Mouse (Mus musculus) hindbrain, embryonic 12.5 days (tissue): ENCODE measurements around the gene Lhfpl3. TPM values are rescaled to one million over a fixed set of nuclear protein-coding genes. Genes with fewer than 3 reads are reported as not detected.

Experiments used
- ATAC-seq: fragments of 200-750 bp; cut with Nextera tagmentation; 2 replicates; pipeline ENCODE4 v1.8.0; 2017; ENCODE audit warnings: moderate TSS enrichment; ENCODE audit not compliant: low FRiP score
- H3K27ac ChIP-seq: fragments of 300-500 bp; sonication (generic); 2 replicates; pipeline ENCODE4 v1.5.1; 2016; ENCODE audit warnings: mild to moderate bottlenecking
- H3K27me3 ChIP-seq: fragments of 300-500 bp; sonication (generic); 2 replicates; pipeline ENCODE4 v1.6.1; 2016; ENCODE audit warnings: mild to moderate bottlenecking
- H3K36me3 ChIP-seq: fragments of 300-500 bp; sonication (generic); 2 replicates; pipeline ENCODE4 v1.6.1; 2016; ENCODE audit warnings: mild to moderate bottlenecking
- H3K4me1 ChIP-seq: fragments of 300-500 bp; sonication (generic); 2 replicates; pipeline ENCODE4 v1.6.1; 2016
- H3K4me2 ChIP-seq: fragments of 300-500 bp; sonication (generic); replicated peaks from 2 replicates; pipeline ENCODE4 v1.6.1; 2016; ENCODE audit warnings: mild to moderate bottlenecking
- H3K4me3 ChIP-seq: fragments of 300-500 bp; sonication (generic); 2 replicates; pipeline ENCODE4 v1.5.1; 2016; ENCODE audit warnings: mild to moderate bottlenecking
- H3K9ac ChIP-seq: fragments of 300-500 bp; sonication (generic); 2 replicates; pipeline ENCODE4 v1.6.1; 2016; ENCODE audit warnings: mild to moderate bottlenecking, moderate library complexity
- H3K9me3 ChIP-seq: fragments of 300-500 bp; sonication (generic); replicated peaks from 2 replicates; pipeline ENCODE4 v1.6.1; 2016; ENCODE audit warnings: mild to moderate bottlenecking
- WGBS: fragments of 180-500 bp; shearing (Covaris S2); methylation state at CpG from one replicate; pipeline ENCODE4 v1.1.7; 2016; 5-methylcytosine and 5-hydroxymethylcytosine counted together
- microRNA-seq: library from miRNA; unstranded; fragments of <30 nt; microRNA quantifications from one replicate; pipeline ENCODE4, GENCODE M21; 2017
- polyA plus RNA-seq: library from polyadenylated mRNA; unstranded; fragments of >200 nt; fragmentation: Nextera tagmentation; extraction: Ambion mirVana; gene quantifications from 2 replicates; pipeline ENCODE4 v1.2.1, GENCODE M21; 2016

Lhfpl3 gene
- polyA plus RNA-seq, 1 experiment from 2014 or later, result 2.6 TPM

DNA sequence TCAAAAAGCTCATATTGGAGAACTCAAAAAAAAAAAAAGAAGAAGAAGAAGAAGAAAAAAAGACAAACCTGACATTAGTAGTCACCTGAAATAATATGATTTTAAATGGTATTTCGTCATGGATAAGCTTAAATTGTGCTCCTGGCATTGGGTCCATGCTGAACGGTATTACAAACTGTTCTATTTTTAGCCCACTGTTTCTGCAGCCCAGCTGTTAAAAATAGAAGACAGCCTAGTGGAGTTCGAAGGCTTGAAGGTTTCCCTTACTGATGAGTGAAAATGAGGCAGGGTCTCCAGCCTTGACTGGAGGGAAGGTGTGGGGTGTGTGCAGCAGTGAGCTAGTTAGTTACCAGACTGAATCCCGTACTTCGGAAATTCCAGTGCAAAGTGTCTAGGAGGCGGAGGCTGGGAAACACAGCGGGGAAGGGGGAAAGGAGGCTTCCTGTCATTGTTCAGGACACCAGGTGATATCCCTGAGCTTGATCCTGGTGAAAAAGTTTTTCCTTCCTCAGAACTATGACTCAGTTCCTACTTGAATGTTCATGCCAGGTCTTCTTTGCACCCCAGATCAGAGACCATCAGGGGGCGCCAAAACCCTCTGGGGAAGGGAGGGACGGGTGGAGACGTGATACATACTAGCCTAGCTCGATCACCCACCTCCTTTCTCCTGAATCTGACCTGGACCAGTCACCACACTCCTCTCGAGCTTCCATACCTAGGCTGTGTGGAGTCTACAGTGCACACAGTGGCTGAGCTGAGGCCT, 505.8 kb downstream of the Lhfpl3 start:
- H3K4me2 ChIP-seq, result no peak overlapping the region
- no peaks in the 10 kb centered on the region for H3K36me3 ChIP-seq
- no peaks in the 10 kb centered on the region for H3K9me3 ChIP-seq
- peak; percentile 56; the same call in 1 of the 2 replicates for ATAC-seq
- H3K9ac ChIP-seq, result no peak overlapping the region
- no peak overlapping the region for H3K4me3 ChIP-seq
- H3K27ac ChIP-seq, result no peak overlapping the region
- WGBS, result 44% methylated on average over 12 of the region's 12 CpGs
- H3K4me1 ChIP-seq, result no peaks in the 10 kb centered on the region; the same call in 1 of the 2 replicates
- H3K27me3 ChIP-seq, result no peaks in the 10 kb centered on the region

DNA sequence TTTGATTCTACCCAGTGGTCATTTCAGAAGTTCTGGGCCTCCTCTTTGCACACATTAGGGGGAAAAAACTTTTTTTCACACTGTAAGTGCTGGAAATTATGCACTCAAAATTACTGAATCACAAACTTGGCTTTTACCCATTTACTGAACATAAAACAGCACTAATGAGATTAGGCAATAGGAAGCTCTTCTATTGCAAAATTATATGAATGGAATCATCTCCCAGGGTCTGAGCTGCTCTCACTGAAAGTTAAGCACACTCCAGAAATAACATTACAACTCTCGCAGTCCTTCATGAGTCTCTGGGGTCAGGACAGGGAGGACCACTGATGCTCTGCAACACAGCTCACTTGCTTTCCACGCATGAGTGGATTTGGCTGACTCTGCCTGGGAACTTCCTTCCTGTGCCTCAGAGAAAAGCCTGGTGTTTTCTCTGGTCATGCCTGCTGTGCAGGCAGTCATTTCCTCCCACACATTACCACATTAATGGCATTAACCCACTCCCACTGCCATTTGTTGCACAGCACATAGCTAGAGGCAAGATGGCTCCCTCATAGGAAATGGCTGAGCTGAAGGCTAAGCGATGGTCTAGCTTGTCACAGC, 510.1 kb downstream of the Lhfpl3 start:
- Histone ChIP-seq H3K9ac (no peak overlapping the region), H3K27me3 (no peaks in the 10 kb centered on the region), H3K4me1 (no peaks in the 10 kb centered on the region; the same call in 1 of the 2 replicates), H3K9me3 (no peaks in the 10 kb centered on the region), H3K4me2 (no peak overlapping the region), H3K36me3 (no peaks in the 10 kb centered on the region), H3K27ac (no peak overlapping the region), H3K4me3 (no peak overlapping the region)
- 53% methylated on average over 3 of the region's 3 CpGs for WGBS
- ATAC-seq, result no peak

DNA sequence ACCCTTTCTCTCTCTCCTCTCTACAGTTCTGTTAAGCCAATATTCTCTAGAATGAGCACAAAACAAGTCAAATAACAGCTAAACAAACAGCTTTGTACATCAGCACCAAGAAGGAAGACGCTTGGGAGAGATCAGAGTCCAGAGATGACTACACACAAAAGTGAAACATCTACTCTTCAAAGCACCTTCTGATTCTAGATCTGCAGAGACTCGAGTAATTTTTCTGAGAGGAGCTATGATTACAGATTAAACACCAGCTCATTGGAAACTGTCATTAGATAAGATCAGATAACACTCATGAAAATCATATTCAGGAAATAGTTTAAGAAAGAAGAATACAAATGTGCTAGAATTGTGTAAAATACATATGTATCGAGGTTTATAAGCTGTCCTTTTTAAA, 527.5 kb downstream of the Lhfpl3 start:
- Histone ChIP-seq H3K27ac (no peak overlapping the region), H3K4me2 (no peak overlapping the region), H3K4me3 (no peak overlapping the region), H3K36me3 (no peaks in the 10 kb centered on the region), H3K27me3 (no peaks in the 10 kb centered on the region), H3K9me3 (no peaks in the 10 kb centered on the region), H3K4me1 (no peaks in the 10 kb centered on the region), H3K9ac (no peak overlapping the region)
- 77% methylated on average over 3 of the region's 3 CpGs for WGBS
- no peak for ATAC-seq

GRCm38 (mm10) chr5:23279364-23279763, 533.5 kb downstream of the Lhfpl3 start:
- no peak overlapping the region for H3K4me2 ChIP-seq
- H3K27ac ChIP-seq, result no peak overlapping the region
- 96% methylated on average over 7 of the region's 7 CpGs for WGBS
- H3K9me3 ChIP-seq, result no peaks in the 10 kb centered on the region
- H3K4me3 ChIP-seq, result no peak overlapping the region
- no peaks in the 10 kb centered on the region for H3K4me1 ChIP-seq
- H3K9ac ChIP-seq, result no peak overlapping the region
- ATAC-seq, result no peak
- no peaks in the 10 kb centered on the region for H3K36me3 ChIP-seq
- no peaks in the 10 kb centered on the region for H3K27me3 ChIP-seq

DNA sequence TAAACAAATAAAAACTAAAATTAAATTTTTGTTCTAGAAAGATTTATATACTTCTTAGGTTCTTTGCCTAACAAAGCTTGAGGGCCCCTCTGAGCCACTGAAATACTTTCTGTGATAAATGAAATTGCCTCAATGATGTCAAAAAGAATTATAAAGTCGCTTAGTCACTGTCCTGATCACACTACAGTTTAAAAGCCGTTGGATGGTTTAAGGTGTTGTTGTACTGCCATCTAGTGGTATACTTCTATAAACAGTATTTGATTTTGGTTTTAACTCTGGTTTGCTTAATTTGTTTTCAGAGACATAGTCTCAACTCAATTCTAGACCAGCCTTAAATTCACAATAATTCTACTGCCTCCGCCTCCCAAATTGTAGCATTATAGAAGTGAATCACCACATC, 539.0 kb downstream of the Lhfpl3 start:
- ATAC-seq, result no peak
- 28% methylated on average over 3 of the region's 3 CpGs for WGBS

GRCm38 (mm10) chr5:23289149-23289548, 543.3 kb downstream of the Lhfpl3 start:
- Histone ChIP-seq H3K27ac (no peak overlapping the region), H3K4me2 (no peak overlapping the region), H3K9ac (no peak overlapping the region), H3K9me3 (no peaks in the 10 kb centered on the region), H3K4me3 (no peak overlapping the region), H3K27me3 (no peaks in the 10 kb centered on the region), H3K4me1 (no peaks in the 10 kb centered on the region), H3K36me3 (no peaks in the 10 kb centered on the region)
- ATAC-seq, result no peak

More for the DNA sequence above, 539.0 kb downstream of the Lhfpl3 start:
- no peaks in the 10 kb centered on the region for H3K27me3 ChIP-seq
- H3K4me3 ChIP-seq, result no peak overlapping the region
- no peak overlapping the region for H3K27ac ChIP-seq
- no peaks in the 10 kb centered on the region for H3K36me3 ChIP-seq
- no peak overlapping the region for H3K4me2 ChIP-seq
- no peak overlapping the region for H3K9ac ChIP-seq
- no peaks in the 10 kb centered on the region for H3K9me3 ChIP-seq
- no peaks in the 10 kb centered on the region for H3K4me1 ChIP-seq

Small RNA genes lying within 50 kb of the gene (microRNA-seq; reads per million reads assigned to microRNA genes)
- gene Gm28022 (not detected), gene Gm44363 (not detected)

Other genes starting within 250 kb of the Lhfpl3 start
- gene Orc5, start 195.6 kb upstream of the Lhfpl3 start, polyA plus RNA-seq, result 37.5 and 38.1 TPM in 2 replicates